Mouse (Mus musculus) limb, embryonic 14.5 days (tissue): ENCODE data around the gene Cfap61. TPM values are rescaled to one million over a fixed set of nuclear protein-coding genes. Genes with fewer than 3 reads are reported as not detected.

ENCODE experiments used
- ATAC-seq: fragments of 200-750 bp; cut with Nextera tagmentation; 2 replicates; pipeline ENCODE4 v1.8.0; 2017; ENCODE audit warnings: low read depth, moderate number of reproducible peaks, moderate TSS enrichment; ENCODE audit not compliant: low FRiP score
- DNase-seq: peaks from one replicate; pipeline ENCODE4 v3.0.0-alpha.2; 2015; ENCODE audit warnings: low spot score
- H3K27ac ChIP-seq: fragments of 300-500 bp; sonication (generic); replicated peaks from 2 replicates; pipeline ENCODE4 v1.5.1; 2014; ENCODE audit warnings: low read depth, mild to moderate bottlenecking, low read length, moderate library complexity, mixed read lengths
- H3K27me3 ChIP-seq: fragments of 300-500 bp; sonication (generic); 2 replicates; pipeline ENCODE4 v1.6.1; 2014; ENCODE audit warnings: low read length, mixed read lengths; ENCODE audit not compliant: control insufficient read depth, insufficient read depth
- H3K36me3 ChIP-seq: fragments of 300-500 bp; sonication (generic); 2 replicates; pipeline ENCODE4 v1.6.1; 2014; ENCODE audit warnings: mild to moderate bottlenecking, low read length, moderate library complexity, mixed read lengths; ENCODE audit not compliant: control insufficient read depth, insufficient read depth
- H3K4me1 ChIP-seq: fragments of 300-500 bp; sonication (generic); 2 replicates; pipeline ENCODE4 v1.6.1; 2014; ENCODE audit warnings: antibody characterized with exemption, low read length, mixed read lengths; ENCODE audit not compliant: control insufficient read depth, insufficient read depth
- H3K4me2 ChIP-seq: fragments of 300-500 bp; sonication (generic); replicated peaks from 2 replicates; pipeline ENCODE4 v1.6.1; 2014; ENCODE audit warnings: low read depth, mild to moderate bottlenecking, low read length, moderate library complexity; ENCODE audit not compliant: severe bottlenecking
- H3K4me3 ChIP-seq: fragments of 300-500 bp; sonication (generic); replicated peaks from 2 replicates; pipeline ENCODE4 v1.5.1; 2014; ENCODE audit warnings: low read length
- H3K9ac ChIP-seq: fragments of 300-500 bp; sonication (generic); 2 replicates; pipeline ENCODE4 v1.6.1; 2014; ENCODE audit warnings: mild to moderate bottlenecking, low read depth, low read length, moderate library complexity; ENCODE audit not compliant: severe bottlenecking
- H3K9me3 ChIP-seq: fragments of 300-500 bp; sonication (generic); 2 replicates; pipeline ENCODE4 v1.6.1; 2016; ENCODE audit warnings: low read length; ENCODE audit not compliant: control insufficient read depth
- POLR2A ChIP-seq: fragments of 200-500 bp; IDR thresholded peaks from 2 replicates; pipeline ENCODE4 v1.8.0; 2012; ENCODE audit warnings: inconsistent platforms, mild to moderate bottlenecking, moderate library complexity, borderline replicate concordance; ENCODE audit not compliant: insufficient read depth, insufficient read length; ENCODE audit errors: extremely low read depth
- WGBS: fragments of 180-500 bp; shearing (Covaris S2); extraction: QIAGEN DNeasy Blood & Tissue Kit; methylation state at CpG from one replicate; pipeline ENCODE4 v1.1.7; 2014; 5-methylcytosine and 5-hydroxymethylcytosine counted together
- polyA plus RNA-seq, 2 experiments: library from polyadenylated mRNA; depleted of rRNA in 1 of 2; stranded (reverse) in 1 of 2; unstranded in 1 of 2; fragments of >200 nt; fragmentation: Nextera tagmentation in 1 of 2; extraction: Ambion mirVana in 1 of 2; gene quantifications; 2 replicates each; pipeline versions ENCODE4 v1.2.1 to v1.2.3; 2012 to 2014

The Cfap61 gene
- polyA plus RNA-seq, 2 experiments: 0.15 TPM; not detected in 1

DNA sequence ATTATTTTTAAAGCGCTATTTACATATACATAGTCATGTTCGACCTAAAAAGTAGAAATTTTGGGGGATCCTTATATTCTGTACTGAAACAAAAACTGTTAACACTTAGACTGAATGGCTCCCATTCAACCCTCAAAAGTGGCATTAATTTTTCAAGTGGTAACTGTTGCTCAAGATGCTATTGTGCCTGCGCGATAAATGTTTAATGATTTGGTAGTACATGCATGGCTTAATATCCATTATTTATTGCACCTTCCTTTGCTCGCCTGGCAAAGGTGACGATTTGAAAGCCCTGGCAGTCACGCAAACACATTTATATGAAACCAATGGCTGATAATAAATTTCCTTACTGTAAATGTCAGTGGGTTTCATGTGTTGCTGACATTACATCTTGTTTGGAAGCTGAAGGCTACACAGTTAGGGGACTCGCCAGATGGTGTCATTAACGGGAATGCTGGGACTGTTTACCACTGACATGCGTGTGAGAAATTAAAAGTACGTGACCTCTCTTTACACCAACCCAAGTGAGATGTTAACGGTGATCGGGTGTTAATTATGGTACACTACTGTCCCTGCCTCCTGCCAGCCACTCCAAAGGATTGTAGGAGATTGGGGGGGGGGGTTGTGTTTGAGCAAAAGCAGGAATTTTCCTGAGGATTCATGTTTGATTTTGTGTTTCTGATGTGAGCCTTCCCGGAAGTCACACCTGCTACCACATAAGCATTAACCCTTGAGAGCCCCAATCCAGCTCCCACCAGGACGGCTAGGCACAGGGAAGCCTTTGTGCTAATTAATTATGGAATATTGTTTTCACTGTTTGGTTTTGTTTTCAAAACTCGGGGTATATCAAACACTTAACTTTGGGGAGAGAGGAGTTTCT lies 127.1 kb downstream of the Cfap61 start:
- Histone ChIP-seq H3K4me2 (no peak overlapping the region), H3K9me3 (no peaks in the 10 kb centered on the region), H3K27me3 (no peaks in the 10 kb centered on the region), H3K36me3 (no peaks in the 10 kb centered on the region), H3K9ac (no peak overlapping the region), H3K27ac (no peak overlapping the region), H3K4me3 (no peak overlapping the region), H3K4me1 (peaks cover 9% of the 10 kb centered on the region)
- no peak for TF ChIP-seq POLR2A
- no peak for DNase-seq
- WGBS: 37% methylated on average over 16 of the region's 16 CpGs
- no peak for ATAC-seq

DNA sequence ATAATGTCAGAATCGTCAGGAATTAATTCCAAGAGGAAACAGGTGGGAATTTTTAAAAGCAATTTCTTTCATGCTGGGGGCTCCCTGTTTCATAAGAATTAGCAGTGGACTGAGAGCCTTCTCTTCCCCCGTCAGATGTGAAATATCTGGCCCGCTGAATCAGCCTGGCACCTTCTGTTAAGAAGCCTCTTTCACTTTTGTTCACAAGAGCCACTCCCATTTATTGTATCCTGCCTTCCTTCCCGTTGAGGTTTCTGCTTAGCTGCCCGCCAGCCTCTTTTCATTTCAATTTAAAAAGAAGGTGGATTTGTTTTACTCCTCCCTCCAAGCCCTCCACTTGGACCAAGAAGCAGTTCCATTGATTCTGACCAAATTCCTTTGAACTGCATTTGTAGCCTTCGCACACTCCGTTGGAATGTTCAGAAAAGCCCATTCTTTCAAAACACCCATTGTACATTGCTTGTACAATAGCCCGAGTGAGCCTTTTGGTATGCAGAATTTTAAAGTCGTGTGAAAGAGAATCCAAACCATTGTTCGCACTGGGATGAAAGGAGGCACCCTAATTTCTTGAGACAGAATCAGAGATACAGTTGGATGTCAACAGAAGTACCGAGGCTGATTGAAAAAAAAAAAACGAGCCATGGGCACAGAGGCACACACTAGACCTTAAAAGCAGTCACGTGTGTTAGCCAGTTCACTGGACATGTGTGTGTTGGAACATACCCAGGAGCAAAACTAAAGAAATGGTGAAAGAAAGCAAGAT lies 127.9 kb downstream of the Cfap61 start:
- 41% methylated on average over 13 of the region's 13 CpGs for WGBS
- ATAC-seq (no peak), DNase-seq (no peak)
- Histone ChIP-seq H3K4me2 (0 out of 2 replicates have a peak overlapping the region, but pooled peaks have one; percentile 2), H3K27ac (no peak overlapping the region), H3K27me3 (no peaks in the 10 kb centered on the region), H3K9ac (no peak overlapping the region), H3K4me3 (no peak overlapping the region), H3K4me1 (peaks cover 9% of the 10 kb centered on the region), H3K9me3 (no peaks in the 10 kb centered on the region), H3K36me3 (no peaks in the 10 kb centered on the region)
- TF ChIP-seq POLR2A: no peak

- Histone ChIP-seq H3K27me3 (no peaks in the 10 kb centered on the region), H3K9me3 (no peaks in the 10 kb centered on the region), H3K9ac (no peak overlapping the region), H3K27ac (no peak overlapping the region), H3K36me3 (no peaks in the 10 kb centered on the region), H3K4me1 (peaks cover 9% of the 10 kb centered on the region), H3K4me3 (no peak overlapping the region), H3K4me2 (no peak overlapping the region)
- TF ChIP-seq POLR2A: no peak
- ATAC-seq (no peak), DNase-seq (no peak)
- 72% methylated on average over 11 of the region's 11 CpGs for WGBS
Observed at GRCm38 (mm10) chr2:146063093-146064074, 128.8 kb downstream of the Cfap61 start.

DNA sequence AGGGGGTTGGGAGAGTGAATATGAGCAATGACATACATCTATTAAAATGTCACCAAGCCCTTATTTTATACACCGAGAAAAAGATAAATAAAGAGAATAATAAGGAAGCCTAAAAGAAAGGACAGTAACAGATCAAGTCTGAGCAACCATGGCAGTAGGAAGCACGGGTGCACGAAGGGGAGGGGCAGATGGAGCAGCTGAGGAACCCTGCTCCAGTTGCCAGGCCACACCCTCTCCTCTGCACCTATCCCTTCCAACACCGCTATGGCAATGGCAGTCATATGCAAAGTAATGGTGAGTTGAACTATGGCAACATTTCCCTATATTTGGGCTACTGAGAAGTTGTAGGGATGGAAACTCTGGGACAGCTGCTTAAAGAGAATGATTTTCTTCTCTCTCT lies 132.8 kb downstream of the Cfap61 start:
- no peaks in the 10 kb centered on the region for H3K27me3 ChIP-seq
- DNase-seq (no peak), ATAC-seq (no peak; the same call in 1 of the 2 replicates)
- no peak overlapping the region for H3K9ac ChIP-seq
- no peak overlapping the region for H3K27ac ChIP-seq
- 0 out of 2 replicates have a peak, but pooled peaks cover 4% of the 10 kb centered on the region for H3K4me1 ChIP-seq
- H3K36me3 ChIP-seq: no peaks in the 10 kb centered on the region
- no peak overlapping the region for H3K4me2 ChIP-seq
- no peak overlapping the region for H3K4me3 ChIP-seq
- no peaks in the 10 kb centered on the region for H3K9me3 ChIP-seq
- TF ChIP-seq POLR2A: no peak
- WGBS: 49% methylated on average over 4 of the region's 4 CpGs
